Mouse (Mus musculus) hindbrain, embryonic 16.5 days (tissue): ENCODE results near the gene Mfn1. TPM values are rescaled to one million over a fixed set of nuclear protein-coding genes. Genes with fewer than 3 reads are reported as not detected.
A peak's percentile ranks its signal among the peaks of the same experiment; 100 is the strongest.

Experiments used
- ATAC-seq: fragments of 200-750 bp; cut with Nextera tagmentation; 2 replicates; pipeline ENCODE4 v1.8.0; 2017; ENCODE audit warnings: moderate TSS enrichment, moderate library complexity
- H3K27ac ChIP-seq: fragments of 300-500 bp; sonication (generic); 2 replicates; pipeline ENCODE4 v1.5.1; 2014; ENCODE audit warnings: low read depth, mild to moderate bottlenecking, control low read depth, low read length, moderate library complexity
- H3K27me3 ChIP-seq: fragments of 300-500 bp; sonication (generic); replicated peaks from 2 replicates; pipeline ENCODE4 v1.6.1; 2014; ENCODE audit warnings: low read length; ENCODE audit not compliant: control insufficient read depth, insufficient read depth
- H3K36me3 ChIP-seq: fragments of 300-500 bp; sonication (generic); 2 replicates; pipeline ENCODE4 v1.6.1; 2014; ENCODE audit warnings: mild to moderate bottlenecking, low read length, moderate library complexity, mixed read lengths; ENCODE audit not compliant: control insufficient read depth, insufficient read depth
- H3K4me1 ChIP-seq: fragments of 300-500 bp; sonication (generic); 2 replicates; pipeline ENCODE4 v1.6.1; 2014; ENCODE audit warnings: low read depth, low read length; ENCODE audit not compliant: control insufficient read depth, insufficient read depth
- H3K4me2 ChIP-seq: fragments of 300-500 bp; sonication (generic); 2 replicates; pipeline ENCODE4 v1.6.1; 2014; ENCODE audit warnings: mild to moderate bottlenecking, low read length, control low read depth, moderate library complexity
- H3K4me3 ChIP-seq: fragments of 300-500 bp; sonication (generic); 2 replicates; pipeline ENCODE4 v1.5.1; 2014; ENCODE audit warnings: mild to moderate bottlenecking, low read length, control low read depth, moderate library complexity
- H3K9ac ChIP-seq: fragments of 300-500 bp; sonication (generic); 2 replicates; pipeline ENCODE4 v1.6.1; 2014; ENCODE audit warnings: low read depth, mild to moderate bottlenecking, control low read depth, low read length, moderate library complexity
- H3K9me3 ChIP-seq: fragments of 300-500 bp; sonication (generic); 2 replicates; pipeline ENCODE4 v1.6.1; 2014; ENCODE audit warnings: mild to moderate bottlenecking, low read length, moderate library complexity; ENCODE audit not compliant: control insufficient read depth
- WGBS: fragments of 180-500 bp; shearing (Covaris S2); extraction: QIAGEN DNeasy Blood & Tissue Kit; methylation state at CpG from one replicate; pipeline ENCODE4 v1.1.7; 2014; 5-methylcytosine and 5-hydroxymethylcytosine counted together
- polyA plus RNA-seq: library from polyadenylated mRNA; unstranded; fragments of >200 nt; fragmentation: Nextera tagmentation; extraction: Ambion mirVana; gene quantifications from 2 replicates; pipeline ENCODE4 v1.2.1, GENCODE M21; 2015

Gene Mfn1
- polyA plus RNA-seq, 1 experiment from 2014 or later, result 44.3 TPM

DNA sequence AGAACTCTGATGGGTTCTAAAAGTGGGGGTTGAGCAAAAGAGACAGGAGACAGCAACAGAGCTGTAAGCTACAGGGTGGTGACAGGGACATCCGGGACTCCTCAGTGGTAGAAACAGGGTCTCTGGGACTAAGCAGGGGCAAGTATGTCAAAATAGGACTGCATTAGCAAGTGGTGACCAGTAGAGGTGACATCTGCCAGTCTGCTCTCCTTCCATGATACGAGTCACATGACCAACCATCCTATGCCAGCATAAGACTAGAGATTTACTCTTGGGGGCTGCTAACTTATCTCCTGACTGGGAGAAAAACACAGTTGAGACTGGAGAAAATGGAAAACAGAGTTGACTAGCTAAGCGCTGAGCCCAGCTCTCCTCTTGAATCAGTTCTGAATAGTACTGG is 57.0 kb downstream of the Mfn1 start:
- Histone ChIP-seq H3K36me3 (peaks cover 24% of the 10 kb centered on the region), H3K4me1 (no peaks in the 10 kb centered on the region), H3K27me3 (no peaks in the 10 kb centered on the region), H3K9me3 (no peaks in the 10 kb centered on the region), H3K27ac (no peak overlapping the region), H3K4me2 (no peak overlapping the region), H3K4me3 (no peak overlapping the region), H3K9ac (no peak overlapping the region)
- no peak for ATAC-seq
- 94% methylated on average over 3 of the region's 3 CpGs for WGBS

DNA sequence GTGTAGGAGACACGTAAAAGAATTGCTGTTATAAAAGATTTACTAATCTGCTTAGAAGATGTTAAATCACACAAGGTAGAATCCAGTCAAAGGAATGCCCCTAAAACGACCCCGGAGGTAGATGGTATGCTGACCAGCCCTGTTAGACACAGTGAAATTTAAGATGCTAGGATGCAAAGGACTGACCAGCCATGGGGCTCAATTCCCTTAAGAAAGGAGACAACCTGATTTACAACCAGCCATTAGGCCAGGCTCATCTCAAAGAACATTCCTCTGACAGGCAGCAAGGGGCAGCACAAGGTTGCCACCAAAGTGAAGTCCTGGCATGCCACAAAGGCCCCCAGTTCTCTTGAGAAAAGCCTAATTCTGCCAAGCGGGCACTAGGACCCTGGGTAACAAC is 65.8 kb downstream of the Mfn1 start:
- no peak for ATAC-seq
- Histone ChIP-seq H3K4me3 (no peak overlapping the region), H3K9ac (no peak overlapping the region), H3K4me1 (no peaks in the 10 kb centered on the region), H3K9me3 (no peaks in the 10 kb centered on the region), H3K36me3 (peaks cover 3% of the 10 kb centered on the region; the same call in 1 of the 2 replicates), H3K4me2 (no peak overlapping the region), H3K27ac (no peak overlapping the region), H3K27me3 (no peaks in the 10 kb centered on the region)
- 82% methylated on average over 4 of the region's 4 CpGs for WGBS

DNA sequence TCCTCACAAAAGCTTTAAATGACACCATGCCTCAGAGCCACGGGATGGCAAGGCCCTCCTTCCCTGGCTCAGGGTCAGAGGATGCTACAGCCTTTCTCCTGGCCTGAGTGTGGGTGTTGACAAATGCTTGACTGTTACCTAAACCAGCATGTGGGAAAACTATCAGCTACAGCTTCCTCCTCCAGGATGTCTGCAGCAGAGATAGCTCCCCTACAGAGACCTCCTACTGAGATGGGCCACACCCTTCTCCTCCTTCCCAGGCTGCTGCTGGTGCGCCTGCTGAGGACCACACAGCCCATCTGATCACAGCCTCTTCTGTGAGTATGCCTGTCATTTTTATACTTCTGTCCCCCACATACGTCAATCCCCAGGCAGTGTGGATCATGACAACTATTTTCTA is 70.1 kb downstream of the Mfn1 start:
- Histone ChIP-seq H3K4me1 (no peaks in the 10 kb centered on the region), H3K9ac (no peak overlapping the region), H3K36me3 (no peaks in the 10 kb centered on the region), H3K27ac (no peak overlapping the region), H3K4me3 (no peak overlapping the region), H3K9me3 (no peaks in the 10 kb centered on the region), H3K4me2 (no peak overlapping the region), H3K27me3 (no peaks in the 10 kb centered on the region)
- WGBS, result 67% methylated on average over 3 of the region's 3 CpGs
- ATAC-seq, result no peak

DNA sequence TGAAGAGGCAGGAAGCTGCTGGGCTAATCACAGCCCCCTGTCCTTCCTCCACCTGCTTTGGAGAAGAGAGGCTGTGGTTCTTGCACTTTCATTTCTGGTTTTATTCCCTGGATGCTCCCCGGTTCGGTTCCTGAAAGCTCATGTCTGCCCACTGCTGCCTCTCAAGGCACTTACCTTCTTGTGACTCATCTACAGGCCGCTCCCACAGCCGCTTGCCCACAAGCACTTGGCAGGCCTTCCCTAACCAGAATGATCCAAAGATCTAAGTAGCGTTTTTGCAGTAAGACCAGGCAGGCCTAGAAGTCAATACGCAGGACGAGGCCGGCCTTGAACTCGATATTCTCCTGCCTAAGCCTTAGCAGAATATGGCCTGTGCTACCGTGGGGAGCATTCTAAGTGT is 71.8 kb downstream of the Mfn1 start:
- Histone ChIP-seq H3K9me3 (no peaks in the 10 kb centered on the region), H3K4me2 (no peak overlapping the region), H3K36me3 (no peaks in the 10 kb centered on the region), H3K27ac (no peak overlapping the region), H3K4me3 (no peak overlapping the region), H3K4me1 (no peaks in the 10 kb centered on the region), H3K27me3 (no peaks in the 10 kb centered on the region), H3K9ac (no peak overlapping the region)
- ATAC-seq, result no peak
- WGBS, result 95% methylated on average over 10 of the region's 10 CpGs

DNA sequence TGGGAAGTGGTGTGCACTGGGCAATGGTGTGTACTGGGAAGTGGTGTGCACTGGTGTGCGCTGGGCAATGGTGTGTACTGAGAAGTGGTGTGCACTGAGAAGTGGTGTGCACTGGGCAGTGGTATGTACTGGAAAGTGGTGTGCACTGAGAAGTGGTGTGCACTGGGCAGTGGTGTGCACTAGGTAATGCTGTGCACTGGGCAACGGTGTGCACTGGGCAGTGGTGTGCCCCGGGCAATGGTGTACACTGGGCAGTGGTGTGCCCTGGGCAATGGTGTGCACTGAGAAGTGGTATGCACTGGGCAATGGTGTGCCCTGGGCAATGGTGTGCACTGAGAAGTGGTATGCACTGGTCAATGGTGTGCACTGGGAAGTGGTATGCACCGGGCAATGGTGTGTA is 80.0 kb downstream of the Mfn1 start:
- H3K27ac ChIP-seq, result no peak overlapping the region
- H3K4me1 ChIP-seq, result peaks cover 2% of the 10 kb centered on the region; the same call in 1 of the 2 replicates
- no peak overlapping the region for H3K4me2 ChIP-seq
- ATAC-seq, result 0 out of 2 replicates have a peak, but pooled peaks have one; percentile 57
- no peak overlapping the region for H3K4me3 ChIP-seq
- H3K36me3 ChIP-seq, result no peaks in the 10 kb centered on the region
- WGBS, result 97% methylated on average over 4 of the region's 4 CpGs
- H3K9me3 ChIP-seq, result no peaks in the 10 kb centered on the region
- no peaks in the 10 kb centered on the region for H3K27me3 ChIP-seq
- no peak overlapping the region for H3K9ac ChIP-seq

DNA sequence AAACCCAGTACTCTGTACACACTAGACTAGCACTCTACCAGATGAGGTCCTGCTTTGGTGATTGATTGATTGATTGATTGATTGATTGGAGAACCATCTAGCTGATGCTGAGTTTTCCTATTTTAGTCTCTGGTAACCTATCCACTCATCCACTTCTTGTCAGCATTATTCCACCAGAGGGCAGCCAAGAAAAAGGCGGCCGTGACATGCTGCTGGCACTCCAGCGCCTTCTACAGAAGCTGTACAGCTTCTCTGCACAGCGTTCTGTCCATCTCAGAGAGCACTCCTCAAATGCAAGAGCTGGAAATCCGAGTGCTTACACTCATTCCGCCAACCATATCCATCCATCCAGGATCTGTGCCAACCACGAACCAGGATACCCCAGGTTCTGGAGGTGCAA is 81.3 kb downstream of the Mfn1 start:
- H3K4me2 ChIP-seq, result 0 out of 2 replicates have a peak overlapping the region, but pooled peaks have one; percentile 12
- H3K9me3 ChIP-seq, result no peaks in the 10 kb centered on the region
- no peaks in the 10 kb centered on the region for H3K36me3 ChIP-seq
- no peaks in the 10 kb centered on the region for H3K27me3 ChIP-seq
- H3K4me1 ChIP-seq, result peaks cover 7% of the 10 kb centered on the region
- WGBS, result 27% methylated on average over 7 of the region's 7 CpGs
- H3K4me3 ChIP-seq, result no peak overlapping the region
- peak; percentile 78 for ATAC-seq
- H3K27ac ChIP-seq, result 0 out of 2 replicates have a peak overlapping the region, but pooled peaks have one; percentile 29
- no peak overlapping the region for H3K9ac ChIP-seq

DNA sequence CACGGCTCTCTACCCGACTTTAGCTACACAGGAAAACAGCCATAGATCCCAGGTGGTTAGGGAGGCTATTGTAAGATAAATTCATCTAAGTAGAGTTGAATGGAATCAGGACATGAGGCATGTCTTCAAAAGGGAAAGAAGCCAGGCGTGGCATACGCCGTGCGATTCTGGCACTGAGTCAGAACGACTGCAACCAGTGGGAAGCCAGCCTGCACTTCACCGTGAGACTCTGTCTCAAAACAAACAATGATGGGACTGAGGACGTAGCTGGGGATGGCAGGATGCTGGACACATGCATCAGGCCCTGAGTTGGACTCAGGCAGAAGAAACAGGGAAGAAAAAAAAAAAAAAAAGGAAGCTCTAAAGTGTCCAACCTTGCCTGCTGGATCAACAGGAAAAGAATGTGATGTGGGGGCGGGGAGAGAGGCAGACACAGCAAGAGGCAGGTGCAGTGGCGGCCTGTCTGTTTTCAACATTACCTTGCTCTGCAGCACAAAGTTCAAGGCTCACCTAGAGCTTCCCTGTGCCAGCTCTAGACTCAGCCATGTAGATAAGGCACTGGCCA is 82.4 kb downstream of the Mfn1 start:
- H3K36me3 ChIP-seq, result no peaks in the 10 kb centered on the region
- H3K4me1 ChIP-seq, result peaks cover 9% of the 10 kb centered on the region
- WGBS, result 70% methylated on average over 11 of the region's 11 CpGs
- no peak for ATAC-seq
- no peak overlapping the region for H3K4me3 ChIP-seq
- no peak overlapping the region for H3K4me2 ChIP-seq
- H3K9me3 ChIP-seq, result no peaks in the 10 kb centered on the region
- H3K9ac ChIP-seq, result no peak overlapping the region
- H3K27me3 ChIP-seq, result no peaks in the 10 kb centered on the region
- H3K27ac ChIP-seq, result no peak overlapping the region

DNA sequence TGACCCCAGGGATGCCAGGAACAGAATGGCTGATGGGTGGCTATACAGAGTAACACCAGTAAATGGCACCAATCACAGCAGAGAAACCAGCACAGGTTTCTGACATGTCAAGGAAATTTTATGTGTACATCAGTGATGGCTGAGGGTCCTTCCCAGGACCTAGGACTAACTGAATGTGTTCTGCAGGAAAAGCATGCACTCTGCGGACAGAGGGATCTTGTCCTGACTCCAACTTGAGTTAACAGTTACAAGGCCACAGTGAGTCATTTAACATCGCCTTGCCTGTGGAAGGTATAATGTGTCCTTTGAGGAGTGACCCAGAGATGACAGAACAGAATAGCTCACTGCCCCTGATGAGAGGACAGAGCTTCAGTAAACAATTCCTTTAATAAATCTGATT is 85.5 kb downstream of the Mfn1 start:
- H3K27me3 ChIP-seq, result no peaks in the 10 kb centered on the region
- H3K4me1 ChIP-seq, result peaks cover 9% of the 10 kb centered on the region
- H3K9ac ChIP-seq, result no peak overlapping the region
- no peaks in the 10 kb centered on the region for H3K36me3 ChIP-seq
- peak overlapping the region; percentile 24; the same call in 1 of the 2 replicates for H3K4me2 ChIP-seq
- H3K9me3 ChIP-seq, result no peaks in the 10 kb centered on the region
- H3K27ac ChIP-seq, result no peak overlapping the region
- 77% methylated on average over 2 of the region's 2 CpGs for WGBS
- no peak overlapping the region for H3K4me3 ChIP-seq
- ATAC-seq, result no peak

DNA sequence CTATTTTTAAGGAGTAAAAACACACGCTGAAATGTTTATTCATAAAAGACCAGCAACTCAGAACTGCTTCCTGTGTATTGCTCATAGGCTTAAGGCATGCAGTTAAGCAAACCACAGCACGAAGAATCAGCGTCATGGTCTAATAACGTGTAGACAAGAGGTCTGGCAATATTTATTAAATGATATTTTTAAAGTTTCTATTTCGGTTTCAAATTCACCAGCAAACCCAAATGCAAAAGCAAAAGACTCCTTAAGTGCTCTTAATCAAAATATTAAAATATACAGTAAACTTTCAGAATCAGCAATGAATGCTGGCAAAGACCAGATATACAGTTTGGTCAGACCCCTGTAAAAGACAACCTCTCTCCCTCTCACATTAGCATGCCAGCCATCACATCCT is 86.1 kb downstream of the Mfn1 start:
- Histone ChIP-seq H3K4me2 (peak overlapping the region; percentile 60), H3K9ac (no peak overlapping the region; the same call in 1 of the 2 replicates), H3K4me1 (peaks cover 9% of the 10 kb centered on the region), H3K36me3 (no peaks in the 10 kb centered on the region), H3K27me3 (no peaks in the 10 kb centered on the region), H3K9me3 (no peaks in the 10 kb centered on the region), H3K27ac (no peak overlapping the region), H3K4me3 (peak overlapping the region; percentile 75)
- ATAC-seq, result no peak
- WGBS, result 72% methylated on average over 5 of the region's 5 CpGs

DNA sequence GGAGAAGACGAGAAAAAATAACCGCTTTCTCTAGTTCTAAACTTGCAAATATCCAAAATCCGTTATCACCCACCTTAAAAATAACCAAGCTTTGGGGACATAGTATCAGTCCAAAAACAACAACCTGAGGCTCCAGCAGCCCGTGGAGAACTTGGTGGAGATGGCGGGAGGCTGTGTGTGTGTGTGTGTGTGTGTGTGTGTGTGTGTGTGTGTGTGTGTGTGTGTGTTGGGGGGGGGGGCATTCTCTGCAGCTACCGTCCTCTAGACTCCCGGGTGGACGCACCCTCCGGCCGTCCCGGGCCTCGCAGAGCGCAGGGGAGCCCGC is 86.7 kb downstream of the Mfn1 start:
- Histone ChIP-seq H3K4me3 (peak overlapping the region; percentile 75), H3K36me3 (no peaks in the 10 kb centered on the region), H3K4me2 (peak overlapping the region; percentile 60), H3K27me3 (no peaks in the 10 kb centered on the region), H3K9ac (peak overlapping the region; percentile 85), H3K4me1 (peaks cover 9% of the 10 kb centered on the region), H3K9me3 (no peaks in the 10 kb centered on the region), H3K27ac (peak overlapping the region; percentile 78)
- ATAC-seq, result no peak
- WGBS, result 22% methylated on average over 5 of the region's 14 CpGs
